Mouse (Mus musculus) liver, embryonic 14.5 days (tissue): ENCODE measurements around the gene Medag.

Source experiments
- CTCF ChIP-seq: IDR thresholded peaks from 2 replicates; pipeline ENCODE4 v1.5.1; 2016; ENCODE audit warnings: antibody characterized with exemption, low read depth, control low read depth
- EP300 ChIP-seq: IDR thresholded peaks from 2 replicates; pipeline ENCODE4 v1.6.1; 2016; ENCODE audit warnings: antibody characterized with exemption, low read depth

GRCm38 (mm10) chr5:149391574-149392375 is 19.8 kb upstream of the Medag start:
- TF ChIP-seq CTCF (no peak), EP300 (no peak)
